Mouse (Mus musculus): Measurements from ENCODE around the gene Apol7b. TPM values are rescaled to one million over a fixed set of nuclear protein-coding genes. Genes with fewer than 3 reads are reported as not detected.

Gene Apol7b
- polyA plus RNA-seq (2015; fragmentation: Nextera tagmentation; extraction: Ambion mirVana), result not detected in 2 replicates

GRCm38 (mm10) chr15:77447392-77447791, at the start of gene Apol7b:
Apol7b (minus strand) TSS chr15:77447492.

GRCm38 (mm10) chr15:77476693-77477092, 29.4 kb upstream of the Apol7b start, which contains the start of gene Apol10a:
Apol10a (plus strand) TSS chr15:77477047.

DNA sequence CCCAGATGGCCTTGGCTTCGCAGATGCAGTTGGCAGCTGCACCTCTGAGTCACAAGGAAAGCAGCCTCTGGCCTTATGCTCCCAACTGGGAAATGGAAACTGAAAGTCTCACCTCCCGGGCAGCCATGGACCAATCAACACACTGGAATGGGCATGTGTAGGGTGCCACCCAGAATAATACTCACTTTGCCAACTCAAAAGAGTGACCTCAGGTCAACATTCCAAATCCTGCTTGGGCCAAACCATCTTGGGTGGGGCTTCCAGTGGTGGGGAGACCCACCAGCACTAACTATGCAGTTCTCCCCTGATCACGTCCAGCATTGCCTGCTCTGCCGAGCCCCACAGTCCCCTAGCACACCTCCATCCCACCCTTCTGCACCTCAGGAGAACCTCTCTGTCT, 36.3 kb downstream of the Apol7b start, which contains the start of gene Apol9a:
Gene Apol9a, minus strand, starts transcription at position 101 of the 400 bp plus-strand sequence.

GRCm38 (mm10) chr15:77399027-77399426, 48.3 kb downstream of the Apol7b start, which contains the start of gene Apol7a:
Apol7a (minus strand) TSS chr15:77399110.

Other genes starting within 250 kb of the Apol7b start
- 59.2 and 80.5 TPM in 2 replicates for gene Rbfox2, start 140.5 kb downstream of the Apol7b start, polyA plus RNA-seq (2015; fragmentation: Nextera tagmentation; extraction: Ambion mirVana)
- not detected in 2 replicates for gene Apol7a, start 48.4 kb downstream of the Apol7b start, polyA plus RNA-seq (2015; fragmentation: Nextera tagmentation; extraction: Ambion mirVana)
- gene Apol9a, start 36.4 kb downstream of the Apol7b start, polyA plus RNA-seq (2015; fragmentation: Nextera tagmentation; extraction: Ambion mirVana), result 0.65 and 2.1 TPM in 2 replicates
- gene Apol10a, start 29.6 kb upstream of the Apol7b start, polyA plus RNA-seq (2015; fragmentation: Nextera tagmentation; extraction: Ambion mirVana), result not detected in 2 replicates
- not detected in 2 replicates for gene Apol11a, start 60.8 kb upstream of the Apol7b start, polyA plus RNA-seq (2015; fragmentation: Nextera tagmentation; extraction: Ambion mirVana)
- not detected in 2 replicates for gene Apol7c, start 85.8 kb upstream of the Apol7b start, polyA plus RNA-seq (2015; fragmentation: Nextera tagmentation; extraction: Ambion mirVana)
- not detected in 2 replicates for gene 1700025B11Rik, start 114.4 kb upstream of the Apol7b start, polyA plus RNA-seq (2015; fragmentation: Nextera tagmentation; extraction: Ambion mirVana)
- gene Apol10b, start 148.6 kb upstream of the Apol7b start, polyA plus RNA-seq (2015; fragmentation: Nextera tagmentation; extraction: Ambion mirVana), result 0.08 and 0.09 TPM in 2 replicates
- not detected in 2 replicates for gene Gm36245, start 151.8 kb upstream of the Apol7b start, polyA plus RNA-seq (2015; fragmentation: Nextera tagmentation; extraction: Ambion mirVana)
- gene Apol11b, start 195.8 kb upstream of the Apol7b start, polyA plus RNA-seq (2015; fragmentation: Nextera tagmentation; extraction: Ambion mirVana), result not detected in 2 replicates